Mouse (Mus musculus) kidney, postnatal 10 days (tissue): ENCODE measurements around the gene Cdr2l.
A peak's percentile ranks its signal among the peaks of the same experiment; 100 is the strongest.

Experiments used
- DNase-seq: peaks from one replicate; pipeline ENCODE4 v3.0.0; 2021; ENCODE audit warnings: mixed read lengths

Cdr2l gene

GRCm38 (mm10) chr11:115381743-115382539 is at the start of gene Cdr2l:
Gene Cdr2l, plus strand, starts transcription at chr11:115381916.
- DNase-seq = peak; percentile 95

DNA sequence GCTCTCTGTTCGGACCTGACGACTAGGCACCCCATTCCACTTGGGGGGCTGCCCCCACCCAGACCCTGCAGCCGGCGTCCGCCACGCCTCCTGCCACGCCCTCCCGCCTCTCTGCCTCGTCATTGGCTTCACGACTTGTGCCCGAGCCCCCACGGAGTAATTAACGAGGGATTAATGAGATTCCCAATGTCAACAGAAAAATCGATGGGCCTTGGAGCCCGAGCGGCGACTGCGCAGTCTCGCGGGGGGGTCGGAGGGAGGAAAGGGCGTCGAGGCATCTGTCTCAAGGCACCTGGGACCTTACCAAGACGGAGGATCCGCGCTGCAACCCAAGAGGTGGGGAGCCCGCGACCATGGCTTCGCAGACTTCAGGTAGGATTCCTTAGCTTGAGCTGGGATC is 47.2 kb upstream of the Cdr2l start, which contains the start of gene Otop3:
Gene Otop3, plus strand, starts transcription at position 201 of the 400 bp plus-strand sequence.
- no peak for DNase-seq

DNA sequence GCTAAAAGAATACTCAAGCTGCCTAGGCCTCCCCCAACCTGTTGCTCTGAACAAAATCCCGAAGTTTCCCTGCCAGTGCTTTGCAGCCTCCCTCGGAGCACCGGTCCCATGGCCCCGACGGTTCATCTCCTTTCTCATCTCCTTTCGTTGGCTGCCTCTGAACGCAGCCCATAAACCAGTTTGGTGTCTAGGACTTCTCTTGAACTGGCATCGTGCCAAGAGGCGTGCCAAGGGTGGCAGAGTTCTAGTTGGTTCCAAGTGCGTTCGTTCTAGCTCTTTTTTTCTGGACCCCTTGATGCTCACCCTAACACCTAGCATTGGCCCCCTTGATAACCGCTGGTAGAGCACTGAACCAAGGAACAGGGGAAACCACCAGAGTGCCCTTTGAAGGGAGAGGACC is 46.5 kb upstream of the Cdr2l start:
- DNase-seq = peak; percentile 39

DNA sequence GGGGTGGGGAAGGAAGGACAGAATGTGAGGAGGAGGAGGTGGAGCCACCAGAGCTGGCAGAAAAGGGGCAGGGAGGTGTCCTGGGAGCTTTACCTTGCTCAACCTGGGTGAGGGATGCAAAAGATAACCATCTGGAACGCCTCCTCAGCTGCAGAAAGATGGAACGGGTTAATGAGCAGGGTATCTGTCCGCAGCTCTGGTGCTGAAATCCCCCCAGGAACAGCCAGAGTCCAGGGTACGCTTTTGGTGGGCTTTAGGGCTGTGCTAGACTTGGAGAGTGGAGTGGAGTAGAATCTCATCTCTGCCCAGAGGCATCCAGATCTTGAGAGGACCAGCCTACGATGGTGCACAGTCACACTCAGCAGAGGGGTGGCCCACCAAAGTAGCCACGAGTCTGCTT is 45.6 kb upstream of the Cdr2l start:
- DNase-seq = peak; percentile 48

- DNase-seq = no peak
Measured at GRCm38 (mm10) chr11:115337350-115337749, 44.4 kb upstream of the Cdr2l start.

DNA sequence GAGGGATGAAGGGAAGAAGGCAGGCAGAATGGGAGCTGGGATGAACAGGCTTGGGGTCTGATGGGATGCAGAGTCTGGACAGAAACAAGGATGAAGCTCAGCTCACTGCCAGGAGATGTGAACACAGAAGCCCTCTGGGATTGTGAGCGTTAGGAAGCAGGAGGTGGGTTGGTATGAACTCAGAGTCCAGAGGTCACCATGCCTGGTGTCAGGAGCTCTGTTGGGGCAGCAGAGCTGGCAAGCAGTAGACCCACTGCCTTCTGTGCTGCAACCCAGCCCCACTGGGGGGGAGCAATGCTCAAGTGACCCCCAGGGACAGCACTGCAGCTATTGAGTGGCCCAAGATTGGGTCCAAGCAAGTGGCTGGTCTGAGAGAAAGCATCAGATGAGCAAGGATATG is 43.9 kb upstream of the Cdr2l start:
- DNase-seq = no peak

DNA sequence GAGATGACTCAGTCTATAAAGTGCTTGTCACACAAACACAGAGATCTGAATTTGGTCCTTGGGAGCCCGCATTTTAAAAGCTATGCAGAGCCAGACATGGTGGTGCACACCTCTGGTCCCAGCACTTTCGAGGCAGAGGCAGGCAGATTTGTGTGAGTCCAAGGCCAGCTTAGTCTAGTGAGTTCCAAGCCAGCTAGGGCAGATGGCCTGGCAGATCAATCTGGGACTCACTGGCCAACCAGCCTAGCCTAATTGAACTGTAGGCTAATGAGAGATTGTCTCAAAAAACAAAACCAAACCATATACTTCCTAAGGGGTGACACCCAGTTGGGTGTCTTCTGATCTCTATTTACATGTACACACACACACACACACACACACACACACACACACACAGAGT is 40.5 kb upstream of the Cdr2l start:
- DNase-seq = no peak

- DNase-seq = no peak
Measured at GRCm38 (mm10) chr11:115341866-115342265, 39.9 kb upstream of the Cdr2l start.

GRCm38 (mm10) chr11:115344967-115345366 is 36.7 kb upstream of the Cdr2l start:
- DNase-seq = no peak

DNA sequence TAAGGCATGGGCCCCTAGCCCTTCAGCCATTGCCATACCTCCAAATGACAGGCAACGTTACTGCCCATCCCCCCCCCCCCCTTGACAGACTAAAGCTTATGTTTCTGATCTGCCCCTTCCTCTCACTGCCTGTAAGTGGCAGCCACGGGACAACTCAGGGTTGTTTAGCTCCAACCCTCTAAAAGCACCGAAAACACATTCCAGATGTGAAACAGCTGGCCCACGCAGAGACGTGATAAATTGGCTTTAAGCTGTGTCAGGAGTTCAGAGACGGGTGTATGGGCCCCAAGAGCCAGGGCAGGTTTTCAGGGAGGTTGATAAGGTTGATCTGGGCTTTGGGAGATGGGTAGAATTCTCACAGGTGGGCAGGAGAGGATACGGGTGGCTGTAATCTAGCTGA is 36.2 kb upstream of the Cdr2l start:
- DNase-seq = no peak

GRCm38 (mm10) chr11:115348681-115349248 is 33.0 kb upstream of the Cdr2l start:
- DNase-seq = no peak

DNA sequence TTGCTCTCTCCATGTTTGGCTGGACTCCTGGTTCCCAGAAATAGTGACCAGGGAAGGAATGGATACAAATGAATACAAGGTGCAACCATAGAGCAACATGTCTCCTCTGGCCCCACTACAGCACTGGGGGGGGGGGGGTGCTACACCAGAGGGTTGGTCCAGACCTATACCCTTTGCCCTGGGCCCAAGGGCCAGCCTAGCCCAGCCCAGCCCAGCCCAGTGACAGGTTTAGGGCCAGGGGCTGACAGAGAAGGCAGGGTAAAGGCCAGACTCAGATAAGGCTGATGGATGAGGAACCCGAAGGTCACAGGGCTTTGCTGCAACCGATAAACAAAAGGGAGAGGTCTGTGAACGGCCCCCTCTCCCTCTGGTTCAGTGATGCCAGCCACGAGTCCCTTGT is 31.7 kb upstream of the Cdr2l start:
- DNase-seq = no peak

GRCm38 (mm10) chr11:115353375-115353774 is 28.3 kb upstream of the Cdr2l start:
- no peak for DNase-seq

GRCm38 (mm10) chr11:115354183-115354582 is 27.5 kb upstream of the Cdr2l start:
- DNase-seq = peak; percentile 82

DNA sequence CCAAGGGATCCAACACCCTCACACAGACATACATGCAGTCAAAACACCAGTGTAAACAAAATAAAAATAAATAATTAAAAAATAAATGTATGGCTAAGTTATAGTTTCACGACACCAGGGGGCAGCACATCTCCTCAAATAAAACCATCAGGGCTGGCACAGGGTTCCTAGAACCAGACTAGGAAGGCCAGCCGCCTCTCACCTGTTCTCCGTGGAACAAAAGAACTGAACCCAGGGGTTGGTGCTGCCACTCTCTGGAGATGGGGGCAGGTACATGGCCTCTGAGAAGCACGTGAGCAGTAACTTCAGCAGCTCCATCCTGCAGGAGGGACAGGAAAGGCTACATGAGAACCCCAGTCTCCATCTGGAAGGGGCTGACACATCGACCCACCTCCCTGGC is 23.2 kb upstream of the Cdr2l start:
- peak; percentile 87 for DNase-seq

DNA sequence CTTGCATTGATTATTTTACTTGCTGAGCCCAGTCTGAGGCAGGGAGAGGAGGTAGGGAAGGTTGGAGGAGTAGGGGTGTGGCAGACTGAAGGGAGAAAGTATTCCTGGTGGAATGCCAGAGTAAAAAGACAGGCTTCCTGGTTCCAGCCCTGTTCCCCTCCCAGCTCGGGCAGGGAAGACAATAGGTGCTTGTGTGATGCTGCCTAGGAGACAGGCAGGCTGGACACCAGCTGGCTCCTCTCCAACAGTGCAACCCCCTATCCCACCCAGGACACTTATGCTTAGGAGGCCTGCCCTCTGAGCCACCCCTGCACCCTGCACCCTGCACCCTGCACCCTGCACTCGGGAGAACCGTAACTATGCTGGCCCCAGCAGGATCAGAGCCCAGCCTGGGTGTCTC is 22.4 kb upstream of the Cdr2l start:
- DNase-seq = no peak

- no peak for DNase-seq
Measured at GRCm38 (mm10) chr11:115359726-115360125, 22.0 kb upstream of the Cdr2l start.

DNA sequence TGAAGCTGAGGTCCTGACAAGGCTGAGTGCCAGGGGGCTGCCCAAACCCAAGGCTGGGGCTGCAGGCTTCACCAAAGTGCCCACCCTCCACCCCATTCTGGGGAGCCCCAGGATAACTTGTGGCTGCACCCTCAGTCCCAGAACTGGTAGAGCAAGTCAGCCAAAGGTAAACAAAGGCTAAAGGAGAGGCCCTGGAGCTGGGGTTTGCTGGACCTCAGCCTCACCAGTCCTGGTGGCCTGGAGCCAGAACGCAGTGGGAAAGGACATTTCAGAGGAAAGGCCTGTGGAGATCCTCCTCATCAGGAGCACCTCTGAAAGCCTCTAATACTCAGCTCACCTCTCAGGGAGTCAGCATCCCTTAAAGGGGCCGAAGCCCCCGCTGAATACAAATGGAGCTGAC is 17.6 kb upstream of the Cdr2l start:
- no peak for DNase-seq

DNA sequence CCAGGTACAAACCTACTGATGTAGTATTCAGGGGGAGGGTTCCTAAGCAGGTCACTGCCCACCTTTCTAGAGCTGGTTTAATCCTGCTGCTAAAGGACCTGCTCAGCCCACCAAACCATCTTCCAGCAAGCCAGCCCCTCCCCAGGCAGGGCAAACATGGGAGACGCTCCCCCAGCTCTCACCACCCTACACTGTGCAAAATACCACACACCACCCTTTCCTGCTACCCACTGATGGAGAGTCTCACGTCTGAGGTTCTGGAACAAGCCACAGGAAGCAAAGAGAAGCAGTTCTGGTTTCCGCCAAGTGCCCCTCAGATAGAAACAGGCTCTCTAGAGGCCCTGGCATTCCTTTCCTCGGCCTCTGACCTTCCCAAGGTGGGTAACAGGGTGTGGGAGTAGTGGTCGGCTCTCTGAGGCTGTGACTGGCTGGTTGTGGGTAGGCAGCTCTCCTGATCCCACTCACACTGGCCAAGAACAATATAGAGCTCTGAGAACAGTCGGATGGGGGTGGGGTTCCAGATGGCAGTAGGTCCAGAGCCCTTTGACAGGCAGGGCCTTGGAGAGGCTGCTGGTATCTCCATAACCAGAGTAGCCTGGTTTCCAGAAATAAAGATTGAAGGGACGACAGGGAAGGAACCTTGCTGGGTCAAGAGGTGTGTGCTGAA is 15.5 kb upstream of the Cdr2l start:
- no peak for DNase-seq

DNA sequence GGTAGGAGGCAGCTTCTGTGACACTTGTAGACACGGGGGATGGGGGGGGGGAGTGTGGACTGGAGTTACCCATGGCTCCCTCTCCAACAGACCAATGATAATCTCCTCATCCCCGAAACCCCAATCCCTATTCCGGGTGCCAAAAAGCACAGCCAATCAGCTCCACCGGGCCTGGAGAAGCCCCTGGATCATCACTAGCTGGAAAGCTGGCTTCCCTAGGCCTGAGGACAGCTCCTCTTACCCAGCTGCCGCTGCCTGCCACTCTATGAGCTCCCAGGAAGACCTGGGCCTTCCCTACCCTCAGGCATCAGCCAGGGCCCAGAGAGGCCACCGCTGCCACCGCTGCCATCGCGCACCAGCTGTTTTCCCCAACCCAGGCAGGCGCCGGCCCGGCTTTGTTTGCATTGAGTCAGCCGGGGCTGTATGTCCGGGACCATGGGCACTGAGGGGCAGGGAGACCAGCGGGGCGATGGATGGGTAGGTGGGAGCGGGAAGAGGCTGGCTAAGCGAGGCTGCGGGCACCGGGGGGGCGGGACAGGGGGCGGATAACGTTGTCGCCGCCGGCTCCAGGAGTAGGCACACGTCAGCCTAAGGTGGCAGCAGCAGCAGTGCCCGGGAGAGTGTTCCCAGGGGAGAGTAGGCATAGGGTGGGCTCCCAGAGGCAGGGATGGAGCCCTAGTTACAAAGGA is 14.9 kb upstream of the Cdr2l start:
- peak; percentile 27 for DNase-seq

- peak; percentile 88 for DNase-seq
Measured at GRCm38 (mm10) chr11:115367395-115367944, 14.2 kb upstream of the Cdr2l start, which contains the start of gene Hid1. Gene Hid1, minus strand, starts transcription at chr11:115367756.

GRCm38 (mm10) chr11:115370368-115370767 is 11.3 kb upstream of the Cdr2l start:
- DNase-seq = no peak

DNA sequence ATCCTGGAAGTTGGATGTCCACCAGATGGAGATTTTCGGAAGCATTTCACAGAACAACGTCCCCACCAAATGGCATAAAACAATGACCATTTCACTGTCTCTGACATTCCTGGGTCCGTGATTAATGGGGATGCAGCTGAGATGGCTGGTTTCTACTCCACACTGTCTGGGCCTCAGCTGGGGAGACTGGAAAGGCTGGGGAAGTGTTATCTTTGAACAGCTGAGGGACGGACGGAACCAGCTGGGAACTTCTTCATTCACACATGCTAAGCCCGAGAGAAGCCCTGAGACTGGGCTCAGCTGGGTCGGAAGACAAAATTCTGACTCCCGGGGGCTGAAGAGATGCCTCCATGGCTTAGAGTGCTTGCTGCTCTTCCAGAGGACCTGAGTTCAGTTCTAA is 10.4 kb upstream of the Cdr2l start:
- no peak for DNase-seq
